Mouse (Mus musculus) adipose tissue, adult 10 weeks (tissue): Measurements from ENCODE around the gene Scyl2. TPM values are rescaled to one million over a fixed set of nuclear protein-coding genes. Genes with fewer than 3 reads are reported as not detected.

ENCODE experiments used
- polyA plus RNA-seq: library from polyadenylated mRNA; stranded (reverse); fragments of 350-450 nt; fragmentation: Illumina TruSeq; extraction: RNeasy Lipid Tissue Mini Kit (QIAGEN cat#74804); gene quantifications from one replicate; pipeline ENCODE4 v1.2.3, GENCODE M21; 2014; ENCODE audit warnings: low read depth, low replicate concordance

Scyl2 gene
- polyA plus RNA-seq: 24.0 TPM

DNA sequence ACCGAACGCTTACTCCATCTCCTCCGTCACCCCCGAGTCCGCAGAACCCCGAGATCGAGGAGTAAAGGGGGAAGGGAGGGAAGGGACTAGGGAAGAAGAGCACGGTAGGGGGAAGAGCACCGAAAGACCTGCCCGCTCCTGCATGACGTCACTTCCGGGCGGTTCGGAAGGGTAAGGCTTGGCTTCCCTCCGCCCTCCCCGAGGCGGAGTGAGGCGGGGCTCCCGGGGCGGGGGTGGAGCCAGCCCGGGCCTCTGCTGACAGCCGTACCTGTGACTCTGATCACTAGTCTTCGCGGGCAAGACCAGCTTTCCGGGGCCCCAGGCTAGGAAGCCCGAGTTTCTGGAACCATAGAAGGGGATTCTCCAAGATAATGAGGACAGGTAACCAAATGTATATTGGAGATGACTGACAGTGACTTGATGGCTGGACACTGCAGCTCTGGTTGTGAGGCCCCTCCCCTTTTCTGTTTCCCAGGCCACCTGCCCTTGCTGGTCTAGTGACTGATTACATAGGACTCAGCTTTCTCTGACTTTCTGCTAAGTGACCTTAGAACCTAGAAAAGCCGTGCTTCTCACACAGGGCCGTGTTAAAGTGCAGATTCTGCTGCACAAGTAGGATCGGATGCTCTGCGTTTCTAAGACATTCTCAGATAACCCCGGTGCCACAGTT lies at the start of gene Scyl2:
Gene Scyl2, minus strand, starts transcription at position 147 of the 670 bp plus-strand sequence.

DNA sequence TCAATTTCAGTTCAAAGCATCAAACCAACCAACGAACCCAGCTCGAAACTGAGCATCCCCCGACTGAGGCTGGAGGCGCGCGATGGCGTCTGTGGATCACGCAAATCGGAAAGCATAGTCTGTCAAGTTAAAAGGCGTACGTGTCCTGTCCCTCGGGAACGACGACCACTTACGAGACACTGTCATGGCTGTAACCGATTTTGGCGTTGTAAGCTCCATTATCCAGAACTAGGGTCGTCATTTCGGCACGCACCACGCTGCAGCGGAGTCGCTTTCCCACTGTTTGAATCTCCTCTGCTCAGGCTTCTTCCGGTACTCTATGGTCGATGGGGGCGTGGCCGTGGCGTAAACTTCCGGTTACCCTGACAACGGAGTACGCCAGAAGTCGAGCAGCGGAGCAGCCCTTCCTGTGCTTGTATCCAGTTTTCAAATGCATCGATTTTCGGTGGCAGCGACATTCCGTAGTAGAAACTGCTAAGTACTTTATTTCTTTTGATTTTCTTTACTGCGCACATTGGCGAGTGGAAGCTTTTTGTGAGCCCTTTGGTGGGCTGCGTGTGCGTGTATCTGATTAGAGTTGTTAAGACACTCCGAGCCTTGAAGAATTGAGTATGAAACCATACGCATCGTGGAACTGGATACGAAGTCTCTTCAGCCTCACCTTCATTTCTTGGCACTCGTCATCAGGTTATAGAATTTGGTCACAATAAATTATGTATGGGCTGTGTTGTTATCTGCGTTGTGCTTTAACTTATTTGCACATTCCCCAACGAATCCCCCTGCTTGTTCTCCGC lies 46.1 kb upstream of the Scyl2 start, which contains the start of gene Actr6:
Gene Actr6, minus strand, starts transcription at position 295 of the 794 bp plus-strand sequence.

DNA sequence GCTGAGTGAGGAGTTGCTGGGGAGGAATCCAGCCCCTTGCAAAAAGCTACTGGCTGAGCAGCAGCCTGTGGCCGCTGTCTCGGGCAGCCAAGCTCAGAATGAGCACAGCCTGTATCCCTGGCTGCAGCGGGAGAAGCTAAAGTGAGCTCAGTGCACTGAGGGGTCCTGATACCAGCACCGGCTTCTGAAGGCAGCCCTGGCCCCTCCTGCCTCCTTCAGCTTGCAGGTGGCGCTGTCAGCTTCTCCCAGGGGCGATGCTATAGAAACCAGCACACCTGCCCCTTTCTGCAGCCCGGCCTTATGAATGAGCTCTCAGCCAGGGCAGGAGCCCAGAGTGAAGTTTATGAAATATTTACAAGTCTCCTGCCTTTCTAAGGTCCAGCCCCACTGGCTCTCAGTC lies 65.0 kb downstream of the Scyl2 start, which contains the start of gene Slc17a8:
Gene Slc17a8, minus strand, starts transcription at position 125 of the 400 bp plus-strand sequence.

Other genes starting within 250 kb of the Scyl2 start
- 0.82 TPM for gene Gas2l3, start 242.3 kb downstream of the Scyl2 start, polyA plus RNA-seq
- 1.0 TPM for gene Nr1h4, start 152.7 kb downstream of the Scyl2 start, polyA plus RNA-seq
- 0.10 TPM for gene Slc17a8, start 65.0 kb downstream of the Scyl2 start, polyA plus RNA-seq
- gene Actr6, start 46.0 kb upstream of the Scyl2 start, polyA plus RNA-seq: 17.0 TPM
- 36.8 TPM for gene Uhrf1bp1l, start 58.7 kb upstream of the Scyl2 start, polyA plus RNA-seq
- gene Anks1b, start 187.2 kb upstream of the Scyl2 start, polyA plus RNA-seq: 9.5 TPM